Mouse (Mus musculus) hindbrain, embryonic 16.5 days (tissue): Measurements from ENCODE around the gene BC051665. TPM values are rescaled to one million over a fixed set of nuclear protein-coding genes. Genes with fewer than 3 reads are reported as not detected.

Experiments used
- ATAC-seq: fragments of 200-750 bp; cut with Nextera tagmentation; 2 replicates; pipeline ENCODE4 v1.8.0; 2017; ENCODE audit warnings: moderate TSS enrichment, moderate library complexity
- H3K27ac ChIP-seq: fragments of 300-500 bp; sonication (generic); 2 replicates; pipeline ENCODE4 v1.5.1; 2014; ENCODE audit warnings: low read depth, mild to moderate bottlenecking, control low read depth, low read length, moderate library complexity
- H3K27me3 ChIP-seq: fragments of 300-500 bp; sonication (generic); replicated peaks from 2 replicates; pipeline ENCODE4 v1.6.1; 2014; ENCODE audit warnings: low read length; ENCODE audit not compliant: control insufficient read depth, insufficient read depth
- H3K36me3 ChIP-seq: fragments of 300-500 bp; sonication (generic); 2 replicates; pipeline ENCODE4 v1.6.1; 2014; ENCODE audit warnings: mild to moderate bottlenecking, low read length, moderate library complexity, mixed read lengths; ENCODE audit not compliant: control insufficient read depth, insufficient read depth
- H3K4me1 ChIP-seq: fragments of 300-500 bp; sonication (generic); 2 replicates; pipeline ENCODE4 v1.6.1; 2014; ENCODE audit warnings: low read depth, low read length; ENCODE audit not compliant: control insufficient read depth, insufficient read depth
- H3K4me2 ChIP-seq: fragments of 300-500 bp; sonication (generic); 2 replicates; pipeline ENCODE4 v1.6.1; 2014; ENCODE audit warnings: mild to moderate bottlenecking, low read length, control low read depth, moderate library complexity
- H3K4me3 ChIP-seq: fragments of 300-500 bp; sonication (generic); 2 replicates; pipeline ENCODE4 v1.5.1; 2014; ENCODE audit warnings: mild to moderate bottlenecking, low read length, control low read depth, moderate library complexity
- H3K9ac ChIP-seq: fragments of 300-500 bp; sonication (generic); 2 replicates; pipeline ENCODE4 v1.6.1; 2014; ENCODE audit warnings: low read depth, mild to moderate bottlenecking, control low read depth, low read length, moderate library complexity
- H3K9me3 ChIP-seq: fragments of 300-500 bp; sonication (generic); 2 replicates; pipeline ENCODE4 v1.6.1; 2014; ENCODE audit warnings: mild to moderate bottlenecking, low read length, moderate library complexity; ENCODE audit not compliant: control insufficient read depth
- WGBS: fragments of 180-500 bp; shearing (Covaris S2); extraction: QIAGEN DNeasy Blood & Tissue Kit; methylation state at CpG from one replicate; pipeline ENCODE4 v1.1.7; 2014; 5-methylcytosine and 5-hydroxymethylcytosine counted together
- polyA plus RNA-seq: library from polyadenylated mRNA; unstranded; fragments of >200 nt; fragmentation: Nextera tagmentation; extraction: Ambion mirVana; gene quantifications from 2 replicates; pipeline ENCODE4 v1.2.1, GENCODE M21; 2015

BC051665 gene
- polyA plus RNA-seq, 1 experiment from 2014 or later = not detected

- Histone ChIP-seq H3K27ac (no peak overlapping the region), H3K27me3 (no peaks in the 10 kb centered on the region), H3K4me2 (peak overlapping the region; percentile 1; the same call in 1 of the 2 replicates), H3K9me3 (no peaks in the 10 kb centered on the region), H3K36me3 (peaks cover 9% of the 10 kb centered on the region), H3K4me3 (no peak overlapping the region), H3K4me1 (peaks cover 3% of the 10 kb centered on the region; the same call in 1 of the 2 replicates), H3K9ac (no peak overlapping the region)
- peak; percentile 52 for ATAC-seq
- WGBS = 36% methylated on average over 9 of the region's 9 CpGs
Measured at GRCm38 (mm10) chr13:60737632-60738324, 48.4 kb downstream of the BC051665 start.

GRCm38 (mm10) chr13:60736421-60737105 is 49.6 kb downstream of the BC051665 start:
- Histone ChIP-seq H3K9me3 (no peaks in the 10 kb centered on the region), H3K36me3 (peaks cover 11% of the 10 kb centered on the region), H3K4me3 (no peak overlapping the region), H3K27me3 (no peaks in the 10 kb centered on the region), H3K9ac (no peak overlapping the region), H3K4me1 (peaks cover 3% of the 10 kb centered on the region; the same call in 1 of the 2 replicates), H3K4me2 (no peak overlapping the region), H3K27ac (no peak overlapping the region)
- no peak for ATAC-seq
- 64% methylated on average over 13 of the region's 13 CpGs for WGBS

- H3K4me1 ChIP-seq = peaks cover 3% of the 10 kb centered on the region; the same call in 1 of the 2 replicates
- no peak; the same call in 1 of the 2 replicates for ATAC-seq
- H3K27me3 ChIP-seq = no peaks in the 10 kb centered on the region
- H3K9me3 ChIP-seq = no peaks in the 10 kb centered on the region
- H3K36me3 ChIP-seq = peaks cover 10% of the 10 kb centered on the region
- no peak overlapping the region for H3K27ac ChIP-seq
- H3K4me2 ChIP-seq = no peak overlapping the region
- 75% methylated on average over 9 of the region's 9 CpGs for WGBS
- H3K9ac ChIP-seq = no peak overlapping the region
- H3K4me3 ChIP-seq = no peak overlapping the region
Measured at GRCm38 (mm10) chr13:60735306-60735705, 50.9 kb downstream of the BC051665 start.

Other genes with a start within 250 kb of the BC051665 start
- gene Dapk1, start 184.4 kb downstream of the BC051665 start, polyA plus RNA-seq = 33.2 and 39.4 TPM in 2 replicates
- gene Ctsll3, start 16.5 kb upstream of the BC051665 start, polyA plus RNA-seq = not detected in 2 replicates
- gene 4930486L24Rik, start 78.1 kb upstream of the BC051665 start, polyA plus RNA-seq = 0.33 TPM in 1 of 2 replicates, not detected in the other
- 0.35 TPM in 1 of 2 replicates, not detected in the other for gene Gm49392, start 110.5 kb upstream of the BC051665 start, polyA plus RNA-seq
- gene Ctla2b, start 111.1 kb upstream of the BC051665 start, polyA plus RNA-seq = 1.6 and 1.9 TPM in 2 replicates
- gene Tpbpb, start 118.5 kb upstream of the BC051665 start, polyA plus RNA-seq = not detected in 2 replicates
- gene Gm49393, start 149.2 kb upstream of the BC051665 start, polyA plus RNA-seq = 0.36 TPM in 1 of 2 replicates, not detected in the other
- 0.65 and 1.3 TPM in 2 replicates for gene Gm49391, start 150.2 kb upstream of the BC051665 start, polyA plus RNA-seq
- gene Ctla2a, start 150.3 kb upstream of the BC051665 start, polyA plus RNA-seq = 18.7 and 26.9 TPM in 2 replicates
- not detected in 2 replicates for gene Tpbpa, start 155.6 kb upstream of the BC051665 start, polyA plus RNA-seq
- gene Ctsj, start 219.6 kb upstream of the BC051665 start, polyA plus RNA-seq = not detected in 2 replicates